Mouse (Mus musculus) limb, embryonic 11.5 days (tissue): ENCODE data around the gene Ehbp1. TPM values are rescaled to one million over a fixed set of nuclear protein-coding genes. Genes with fewer than 3 reads are reported as not detected.

ENCODE experiments used
- ATAC-seq: fragments of 200-750 bp; cut with Nextera tagmentation; 2 replicates; pipeline ENCODE4 v1.8.0; 2017; ENCODE audit warnings: low read depth; ENCODE audit not compliant: insufficient number of reproducible peaks, low FRiP score, low TSS enrichment
- DNase-seq: peaks from one replicate; pipeline ENCODE4 v3.0.0-alpha.2; 2015; ENCODE audit warnings: low spot score
- H3K27ac ChIP-seq: fragments of 300-500 bp; sonication (generic); replicated peaks from 2 replicates; pipeline ENCODE4 v1.5.1; 2014; ENCODE audit warnings: low read depth, mild to moderate bottlenecking, low read length
- H3K27me3 ChIP-seq: fragments of 300-500 bp; sonication (generic); 2 replicates; pipeline ENCODE4 v1.6.1; 2014; ENCODE audit warnings: mild to moderate bottlenecking, low read length, mixed read lengths; ENCODE audit not compliant: control insufficient read depth, insufficient read depth
- H3K36me3 ChIP-seq: fragments of 300-500 bp; sonication (generic); 2 replicates; pipeline ENCODE4 v1.6.1; 2014; ENCODE audit warnings: mild to moderate bottlenecking, low read length, moderate library complexity, mixed read lengths; ENCODE audit not compliant: control insufficient read depth, insufficient read depth
- H3K4me1 ChIP-seq: fragments of 300-500 bp; sonication (generic); 2 replicates; pipeline ENCODE4 v1.6.1; 2014; ENCODE audit warnings: low read length, mixed read lengths; ENCODE audit not compliant: control insufficient read depth, insufficient read depth
- H3K4me2 ChIP-seq: fragments of 300-500 bp; sonication (generic); 2 replicates; pipeline ENCODE4 v1.6.1; 2014; ENCODE audit warnings: low read depth, mild to moderate bottlenecking, moderate library complexity; ENCODE audit not compliant: severe bottlenecking
- H3K4me3 ChIP-seq: fragments of 300-500 bp; sonication (generic); 2 replicates; pipeline ENCODE4 v1.5.1; 2014; ENCODE audit warnings: low read depth, low read length
- H3K9ac ChIP-seq: fragments of 300-500 bp; sonication (generic); 2 replicates; pipeline ENCODE4 v1.6.1; 2014; ENCODE audit warnings: mild to moderate bottlenecking, low read length
- H3K9me3 ChIP-seq: fragments of 300-500 bp; sonication (generic); 2 replicates; pipeline ENCODE4 v1.6.1; 2016; ENCODE audit warnings: low read length; ENCODE audit not compliant: control insufficient read depth
- WGBS: fragments of 180-500 bp; shearing (Covaris S2); extraction: QIAGEN DNeasy Blood & Tissue Kit; methylation state at CpG from one replicate; pipeline ENCODE4 v1.1.7; 2014; 5-methylcytosine and 5-hydroxymethylcytosine counted together
- polyA plus RNA-seq: library from polyadenylated mRNA; unstranded; fragments of >200 nt; fragmentation: Nextera tagmentation; extraction: Ambion mirVana; gene quantifications from 2 replicates; pipeline ENCODE4 v1.2.1, GENCODE M21; 2014

Ehbp1 gene
- polyA plus RNA-seq, 1 experiment from 2014 or later: 8.4 TPM

GRCm38 (mm10) chr11:22140737-22141136 lies 201.4 kb downstream of the Ehbp1 start:
- H3K4me3 ChIP-seq: no peak overlapping the region
- ATAC-seq (no peak), DNase-seq (no peak)
- H3K4me2 ChIP-seq: no peak overlapping the region
- H3K27ac ChIP-seq: no peak overlapping the region
- H3K9me3 ChIP-seq: no peaks in the 10 kb centered on the region
- H3K9ac ChIP-seq: no peak overlapping the region
- no peaks in the 10 kb centered on the region for H3K27me3 ChIP-seq
- H3K4me1 ChIP-seq: no peaks in the 10 kb centered on the region
- no peaks in the 10 kb centered on the region for H3K36me3 ChIP-seq
- WGBS: 82% methylated on average over 2 of the region's 2 CpGs

GRCm38 (mm10) chr11:22138466-22138865 lies 203.6 kb downstream of the Ehbp1 start:
- H3K4me3 ChIP-seq: no peak overlapping the region
- H3K4me1 ChIP-seq: no peaks in the 10 kb centered on the region
- H3K27ac ChIP-seq: no peak overlapping the region
- ATAC-seq (no peak), DNase-seq (no peak)
- H3K36me3 ChIP-seq: no peaks in the 10 kb centered on the region
- H3K9me3 ChIP-seq: no peaks in the 10 kb centered on the region
- no peak overlapping the region for H3K9ac ChIP-seq
- no peak overlapping the region for H3K4me2 ChIP-seq
- H3K27me3 ChIP-seq: no peaks in the 10 kb centered on the region

GRCm38 (mm10) chr11:22125188-22125587 lies 216.9 kb downstream of the Ehbp1 start:
- DNase-seq (no peak), ATAC-seq (no peak)
- no peak overlapping the region for H3K9ac ChIP-seq

DNA sequence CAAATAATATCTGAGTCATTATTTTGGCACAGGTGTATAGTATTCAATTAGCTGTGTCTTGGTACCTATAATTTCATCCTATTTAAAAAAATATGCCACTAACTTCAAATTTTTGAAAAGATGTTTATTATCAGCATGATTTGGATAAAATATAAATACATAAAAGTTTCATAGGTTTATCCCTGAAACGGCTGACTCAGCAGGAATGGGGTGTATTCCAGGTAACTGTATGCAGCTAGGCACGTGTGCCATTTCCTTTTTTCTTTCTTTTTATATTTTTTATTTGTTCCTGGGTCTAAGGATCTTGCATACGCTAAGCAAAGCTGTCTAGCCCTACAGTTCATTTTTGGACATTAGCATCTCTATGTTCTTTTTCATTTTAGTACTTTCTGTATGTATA lies 223.2 kb downstream of the Ehbp1 start:
- H3K9me3 ChIP-seq: no peaks in the 10 kb centered on the region
- H3K4me3 ChIP-seq: no peak overlapping the region
- no peaks in the 10 kb centered on the region for H3K27me3 ChIP-seq
- no peaks in the 10 kb centered on the region for H3K4me1 ChIP-seq
- no peak overlapping the region for H3K9ac ChIP-seq
- H3K27ac ChIP-seq: no peak overlapping the region
- DNase-seq (no peak), ATAC-seq (no peak)
- WGBS: 93% methylated on average over 3 of the region's 3 CpGs
- H3K4me2 ChIP-seq: no peak overlapping the region
- no peaks in the 10 kb centered on the region for H3K36me3 ChIP-seq

More at GRCm38 (mm10) chr11:22125188-22125587, 216.9 kb downstream of the Ehbp1 start:
- Histone ChIP-seq H3K27ac (no peak overlapping the region), H3K9me3 (no peaks in the 10 kb centered on the region), H3K36me3 (no peaks in the 10 kb centered on the region), H3K4me1 (no peaks in the 10 kb centered on the region), H3K4me2 (no peak overlapping the region), H3K4me3 (no peak overlapping the region), H3K27me3 (no peaks in the 10 kb centered on the region)
- 97% methylated on average over 2 of the region's 2 CpGs for WGBS

- no peaks in the 10 kb centered on the region for H3K36me3 ChIP-seq
- no peak overlapping the region for H3K4me2 ChIP-seq
- H3K9me3 ChIP-seq: no peaks in the 10 kb centered on the region
- no peaks in the 10 kb centered on the region for H3K27me3 ChIP-seq
- H3K9ac ChIP-seq: no peak overlapping the region
- no peak for ATAC-seq
- H3K27ac ChIP-seq: no peak overlapping the region
- no peak for DNase-seq
- H3K4me3 ChIP-seq: no peak overlapping the region
- no peaks in the 10 kb centered on the region for H3K4me1 ChIP-seq
- WGBS: 91% methylated on average over 3 of the region's 3 CpGs
These were observed 229.9 kb downstream of the Ehbp1 start for GRCm38 (mm10) chr11:22112161-22112560.

DNA sequence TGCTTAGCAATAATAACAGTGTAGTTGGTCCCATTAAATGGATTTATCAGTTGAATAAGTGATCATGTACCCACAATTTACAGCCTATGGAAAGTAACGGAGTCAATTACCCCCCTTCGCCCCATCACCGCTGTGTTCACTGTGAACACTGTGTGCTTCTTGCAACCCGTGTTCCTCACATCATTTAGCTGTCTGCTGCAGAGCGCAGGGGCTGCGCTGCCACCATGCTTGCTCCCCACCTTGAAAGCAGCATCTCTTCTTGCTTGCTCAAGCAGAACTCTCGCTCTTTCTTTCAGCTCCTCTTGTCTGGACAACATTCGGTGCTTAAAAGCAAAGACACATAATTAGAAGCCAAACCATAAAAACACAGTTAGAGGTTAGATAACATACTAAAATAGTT lies 252.7 kb downstream of the Ehbp1 start:
- no peaks in the 10 kb centered on the region for H3K27me3 ChIP-seq
- H3K9ac ChIP-seq: no peak overlapping the region
- H3K4me1 ChIP-seq: no peaks in the 10 kb centered on the region
- H3K27ac ChIP-seq: no peak overlapping the region
- H3K36me3 ChIP-seq: no peaks in the 10 kb centered on the region
- 91% methylated on average over 8 of the region's 8 CpGs for WGBS
- DNase-seq (no peak), ATAC-seq (no peak)
- H3K4me2 ChIP-seq: no peak overlapping the region
- no peak overlapping the region for H3K4me3 ChIP-seq
- no peaks in the 10 kb centered on the region for H3K9me3 ChIP-seq

GRCm38 (mm10) chr11:22063352-22063751 lies 278.7 kb downstream of the Ehbp1 start:
- Histone ChIP-seq H3K4me3 (no peak overlapping the region), H3K9ac (no peak overlapping the region), H3K4me2 (no peak overlapping the region), H3K4me1 (no peaks in the 10 kb centered on the region), H3K9me3 (no peaks in the 10 kb centered on the region), H3K27ac (no peak overlapping the region), H3K36me3 (no peaks in the 10 kb centered on the region), H3K27me3 (no peaks in the 10 kb centered on the region)
- WGBS: 62% methylated on average over 2 of the region's 2 CpGs
- DNase-seq: no peak
- no peak for ATAC-seq

GRCm38 (mm10) chr11:22061660-22062059 lies 280.4 kb downstream of the Ehbp1 start:
- no peaks in the 10 kb centered on the region for H3K27me3 ChIP-seq
- no peaks in the 10 kb centered on the region for H3K36me3 ChIP-seq
- no peak overlapping the region for H3K9ac ChIP-seq
- no peaks in the 10 kb centered on the region for H3K4me1 ChIP-seq
- no peaks in the 10 kb centered on the region for H3K9me3 ChIP-seq
- no peak for DNase-seq
- H3K4me2 ChIP-seq: no peak overlapping the region
- no peak for ATAC-seq
- 91% methylated on average over 4 of the region's 4 CpGs for WGBS
- no peak overlapping the region for H3K4me3 ChIP-seq
- H3K27ac ChIP-seq: no peak overlapping the region

DNA sequence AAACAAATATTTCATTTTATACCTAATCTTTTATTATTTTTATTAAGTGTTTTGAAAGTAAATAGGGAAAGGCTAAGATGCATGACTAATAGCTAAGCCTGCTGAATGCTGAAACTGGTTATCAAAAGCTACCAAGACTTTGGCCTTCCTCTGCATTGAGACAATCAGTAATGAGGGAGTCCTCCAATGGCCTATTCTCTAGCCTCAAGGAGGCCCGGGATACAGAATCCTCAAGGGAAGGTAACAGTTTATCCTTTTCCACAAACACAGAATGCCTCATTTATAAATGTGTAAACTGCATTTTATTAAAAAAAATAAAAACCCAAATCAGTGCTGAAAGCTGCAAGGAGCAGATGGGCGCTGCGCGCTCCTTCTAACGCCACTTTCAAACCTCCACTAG lies 284.6 kb downstream of the Ehbp1 start:
- H3K27me3 ChIP-seq: no peaks in the 10 kb centered on the region
- H3K9me3 ChIP-seq: no peaks in the 10 kb centered on the region
- ATAC-seq: no peak
- DNase-seq: no peak
- H3K36me3 ChIP-seq: no peaks in the 10 kb centered on the region
- no peak overlapping the region for H3K27ac ChIP-seq
- no peaks in the 10 kb centered on the region for H3K4me1 ChIP-seq
- 94% methylated on average over 5 of the region's 5 CpGs for WGBS
- no peak overlapping the region for H3K4me3 ChIP-seq
- no peak overlapping the region for H3K4me2 ChIP-seq
- no peak overlapping the region for H3K9ac ChIP-seq
